Mouse (Mus musculus) kidney, adult 18-20 months (tissue): ENCODE measurements at regions not wholly inside any gene's neighbourhood (a gene's known extent, or its start where the extent isn't known, plus 50 kb on each side); places are given as distances from the start of the nearest gene placed in this dataset.
A peak's percentile ranks its signal among the peaks of the same experiment; 100 is the strongest.

Experiments
- DNase-seq: peaks from one replicate; pipeline ENCODE4 v3.0.0; 2021

GRCm38 (mm10) chr3:52498506-52499228 is 230.5 kb downstream of the Foxo1 start:
- DNase-seq, result no peak

DNA sequence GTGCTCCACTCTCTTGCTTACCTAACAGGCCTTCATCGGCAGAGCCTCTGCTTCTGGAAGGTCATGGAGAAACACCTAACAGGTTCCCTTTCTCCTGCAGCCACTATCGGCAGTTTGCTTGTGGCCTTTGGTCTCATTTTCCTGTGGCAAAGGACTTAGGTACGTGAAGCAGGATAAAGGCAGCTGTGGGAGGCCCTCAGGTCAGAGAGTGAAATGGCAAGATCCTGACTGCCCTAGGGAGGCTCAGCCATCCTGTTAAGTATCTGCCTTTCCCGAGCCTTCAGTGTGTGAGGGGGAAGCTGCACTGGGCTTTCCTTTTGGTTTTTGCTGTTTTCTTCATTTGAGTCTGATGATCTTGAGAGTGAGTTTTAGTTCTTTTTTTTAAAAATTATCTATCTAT is 228.8 kb downstream of the Foxo1 start:
- DNase-seq, result no peak

GRCm38 (mm10) chr3:52495401-52495800 is 227.3 kb downstream of the Foxo1 start:
- DNase-seq, result peak; percentile 34

DNA sequence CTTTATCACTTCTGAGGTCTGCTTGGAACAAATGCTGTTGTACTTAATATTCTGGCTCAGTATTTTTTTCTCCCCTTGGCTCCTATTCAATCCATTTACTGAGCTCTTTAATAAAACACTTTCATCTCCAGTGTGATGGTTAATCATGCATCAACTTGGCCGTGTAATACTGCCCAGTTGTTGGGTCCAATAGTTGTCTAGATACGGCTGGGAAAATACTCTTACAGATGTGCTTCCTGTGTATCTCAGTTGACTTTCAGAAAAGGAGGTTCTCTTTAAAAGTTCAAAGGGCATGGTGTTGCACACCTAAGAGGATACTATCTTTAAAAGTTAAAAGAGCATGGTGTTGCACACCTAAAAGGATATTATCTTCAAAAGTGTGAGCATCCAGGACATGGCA is 226.8 kb downstream of the Foxo1 start:
- DNase-seq, result no peak

GRCm38 (mm10) chr3:52479186-52479585 is 211.1 kb downstream of the Foxo1 start:
- DNase-seq, result no peak

- no peak for DNase-seq
Observed at GRCm38 (mm10) chr3:52469900-52470299, 201.8 kb downstream of the Foxo1 start.

DNA sequence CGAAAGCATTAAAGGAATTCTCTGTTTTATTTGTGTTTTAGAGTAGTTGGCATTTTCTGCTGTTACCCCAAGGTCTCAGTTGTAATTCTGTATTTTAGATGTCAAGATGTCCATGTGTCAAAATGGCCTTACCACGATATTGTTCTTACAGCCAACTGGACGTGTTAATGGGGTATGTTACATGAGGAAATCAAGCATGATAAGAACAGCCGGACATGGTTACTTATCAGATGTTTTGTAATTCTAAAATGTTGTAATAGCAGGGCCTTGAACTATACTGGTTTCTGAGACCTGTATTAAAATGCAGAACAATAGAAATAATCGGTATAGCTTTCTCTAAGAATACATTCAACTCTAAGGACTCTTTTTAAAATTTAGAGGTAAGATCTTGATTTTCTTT is 201.3 kb downstream of the Foxo1 start:
- no peak for DNase-seq

DNA sequence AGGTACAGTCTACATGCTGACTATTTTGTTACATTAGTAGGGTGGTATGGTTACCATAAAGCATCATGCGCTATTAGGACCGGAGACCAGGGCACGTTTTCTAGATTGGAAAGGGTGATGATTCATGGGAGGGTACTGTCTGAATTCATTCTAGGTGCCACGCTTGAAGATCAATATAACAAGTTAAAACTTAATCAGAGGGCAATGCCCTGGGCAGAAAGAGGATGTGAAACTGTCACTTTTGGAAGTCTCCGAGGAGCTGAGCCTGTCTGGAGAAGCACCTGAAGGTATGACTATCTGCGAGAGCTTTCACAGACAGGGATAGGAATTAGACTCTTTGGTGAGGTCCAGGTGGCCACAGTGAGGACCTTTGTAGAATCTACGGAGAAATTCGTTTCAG is 200.2 kb downstream of the Foxo1 start:
- DNase-seq, result no peak

DNA sequence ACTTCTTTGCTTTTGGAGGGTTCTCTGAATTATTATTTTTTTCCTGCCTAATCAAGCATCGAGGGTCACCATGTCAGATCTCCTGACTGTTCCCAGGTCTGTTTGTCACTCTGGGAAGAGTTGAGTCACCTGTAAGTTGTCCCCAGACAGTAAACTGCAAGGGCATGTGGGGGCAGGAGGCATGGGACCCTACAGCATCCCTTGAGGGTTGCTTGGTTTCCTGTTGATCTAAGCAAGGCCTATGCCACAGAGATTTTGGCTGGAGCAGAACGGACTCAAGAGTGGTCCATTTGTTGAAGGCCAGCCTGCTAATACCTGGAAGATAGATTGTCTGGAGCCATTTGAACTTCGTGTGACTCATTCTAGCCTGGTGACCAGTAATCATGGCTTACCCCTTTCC is 199.7 kb downstream of the Foxo1 start:
- DNase-seq, result no peak

- no peak for DNase-seq
Observed at GRCm38 (mm10) chr3:52466984-52467565, 198.9 kb downstream of the Foxo1 start.

DNA sequence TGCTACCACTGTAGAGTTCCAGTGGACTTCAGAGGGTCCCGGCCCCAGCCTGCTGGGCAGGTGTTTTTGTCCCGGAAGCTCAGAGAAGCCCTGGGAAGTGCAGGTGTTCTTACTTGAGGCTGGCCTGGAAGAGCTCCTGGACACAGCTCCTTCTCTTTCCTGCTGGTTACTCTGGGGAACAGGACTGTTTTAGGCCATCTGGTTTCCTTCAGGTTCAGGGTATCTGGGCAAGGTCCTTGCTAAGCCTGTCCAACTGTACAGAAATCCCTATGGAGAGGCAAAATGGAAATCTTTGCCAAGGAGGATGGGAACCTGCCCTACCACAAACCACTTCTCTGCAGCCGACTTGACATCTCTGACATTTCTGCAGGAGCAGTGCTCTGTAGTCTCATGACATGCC is 198.4 kb downstream of the Foxo1 start:
- no peak for DNase-seq

- peak; percentile 37 for DNase-seq
Observed at GRCm38 (mm10) chr3:52463911-52464310, 195.8 kb downstream of the Foxo1 start.

- no peak for DNase-seq
Observed at GRCm38 (mm10) chr3:52454955-52455354, 186.8 kb downstream of the Foxo1 start.

DNA sequence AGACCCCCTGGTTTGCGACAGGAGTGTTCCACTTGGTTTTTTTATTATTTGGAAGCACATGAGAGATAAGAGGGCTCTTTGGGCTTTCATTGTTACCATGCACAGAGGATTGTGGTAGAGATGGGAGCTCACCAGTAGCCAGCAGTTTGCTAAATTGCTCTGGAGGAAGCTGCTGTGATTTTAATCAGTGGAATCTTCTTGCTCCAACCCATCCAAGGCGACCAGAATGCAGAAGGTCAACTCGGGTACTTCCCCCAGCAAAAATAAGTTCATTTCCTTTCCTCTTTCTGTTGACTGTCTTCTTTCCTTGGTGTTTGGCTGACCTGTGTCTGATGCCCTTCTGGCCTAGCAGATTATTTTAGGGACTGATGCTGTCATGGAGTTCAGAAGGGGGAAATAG is 184.9 kb downstream of the Foxo1 start:
- DNase-seq, result no peak

- peak; percentile 75 for DNase-seq
Observed at GRCm38 (mm10) chr3:52452345-52452744, 184.2 kb downstream of the Foxo1 start.

DNA sequence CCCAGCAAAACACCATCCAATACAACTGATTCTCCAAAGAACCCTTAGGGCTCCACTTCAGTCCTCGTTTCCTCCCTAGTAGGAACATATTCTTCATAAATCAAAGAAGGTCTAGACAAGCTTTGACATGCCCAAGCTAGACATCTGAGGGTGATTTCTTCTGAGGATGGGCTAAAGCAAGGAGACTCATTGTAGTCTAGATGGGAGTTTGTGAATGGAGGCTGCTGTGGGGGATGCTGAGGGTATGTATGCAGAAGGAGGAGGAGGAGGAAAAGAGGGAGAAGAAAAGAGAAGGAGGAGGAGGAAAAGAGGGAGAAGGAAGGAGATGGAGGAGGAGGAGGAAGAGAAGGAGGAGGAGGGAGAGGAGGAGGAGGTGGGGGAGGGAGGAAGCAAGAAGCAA is 178.9 kb downstream of the Foxo1 start:
- DNase-seq, result no peak

GRCm38 (mm10) chr3:52446500-52446899 is 178.4 kb downstream of the Foxo1 start:
- no peak for DNase-seq

- DNase-seq, result no peak
Observed at GRCm38 (mm10) chr3:52444420-52445119, 176.4 kb downstream of the Foxo1 start.

GRCm38 (mm10) chr3:52443856-52444255 is 175.7 kb downstream of the Foxo1 start:
- DNase-seq, result peak; percentile 27

- no peak for DNase-seq
Observed at GRCm38 (mm10) chr3:52429014-52429589, 161.0 kb downstream of the Foxo1 start.

- no peak for DNase-seq
Observed at GRCm38 (mm10) chr3:52422826-52423225, 154.7 kb downstream of the Foxo1 start.

DNA sequence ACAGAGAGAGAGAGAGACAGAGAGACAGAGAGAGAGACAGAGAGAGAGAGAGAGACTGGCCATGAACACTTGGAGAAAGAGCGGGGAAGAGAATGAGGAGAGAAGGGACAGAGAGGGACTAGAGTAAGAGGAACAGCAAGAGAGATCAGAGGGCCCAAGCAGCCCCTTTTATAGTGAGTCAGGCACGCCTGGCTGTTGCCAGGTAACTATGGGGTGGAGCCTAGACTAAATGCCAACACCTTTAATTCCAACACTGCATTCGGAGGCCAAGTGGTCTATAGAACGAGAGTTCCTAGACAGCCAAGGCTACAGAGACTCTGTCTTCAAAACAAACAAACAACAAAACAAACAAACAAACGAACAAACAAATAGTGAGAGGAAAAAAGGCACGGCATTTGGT is 148.1 kb downstream of the Foxo1 start:
- no peak for DNase-seq

DNA sequence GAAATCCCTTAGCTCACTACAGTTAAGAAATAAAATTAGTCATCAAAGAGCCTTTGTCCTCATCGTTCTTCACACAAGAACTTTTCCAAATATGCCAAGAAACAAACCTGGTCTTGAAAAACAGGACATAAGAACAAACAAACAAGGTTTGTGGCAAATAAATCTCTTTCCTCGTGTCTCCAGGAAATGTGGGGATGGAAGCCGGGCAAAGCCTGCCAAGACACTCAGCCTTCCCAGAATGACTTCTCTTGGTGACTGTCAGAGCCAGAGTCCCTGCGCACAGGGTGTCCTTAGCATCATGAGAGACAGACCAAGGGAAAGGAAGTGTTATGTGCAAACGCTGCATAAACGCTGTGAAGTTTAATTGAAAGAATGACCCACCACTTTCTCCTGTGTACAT is 147.2 kb downstream of the Foxo1 start:
- DNase-seq, result peak; percentile 24

GRCm38 (mm10) chr3:52414017-52414416 is 145.9 kb downstream of the Foxo1 start:
- peak; percentile 13 for DNase-seq
